Mouse (Mus musculus) G1E-ER4 (cell line): Measurements from ENCODE around the gene Wipf2. TPM values are rescaled to one million over a fixed set of nuclear protein-coding genes. Genes with fewer than 3 reads are reported as not detected.

ENCODE experiments used
- GATA1 ChIP-seq: IDR thresholded peaks from one replicate; pipeline ENCODE4 v1.8.0; 2012; ENCODE audit warnings: low read length, inconsistent platforms
- polyA plus RNA-seq: library from polyadenylated mRNA; stranded (reverse); fragments of >175 nt; gene quantifications from 2 replicates; pipeline ENCODE4 v1.2.3, GENCODE M21; 2012

Gene Wipf2
- polyA plus RNA-seq, 1 experiment: 13.8 TPM

GRCm38 (mm10) chr11:98846865-98847604 is 16.4 kb upstream of the Wipf2 start:
- TF ChIP-seq GATA1: no peak

- no peak for TF ChIP-seq GATA1
Measured at GRCm38 (mm10) chr11:98849196-98849894, 14.1 kb upstream of the Wipf2 start.

GRCm38 (mm10) chr11:98850100-98851093 is 13.0 kb upstream of the Wipf2 start:
- no peak for TF ChIP-seq GATA1

GRCm38 (mm10) chr11:98854116-98854515 is 9.3 kb upstream of the Wipf2 start:
- no peak for TF ChIP-seq GATA1

- TF ChIP-seq GATA1: no peak
Measured at GRCm38 (mm10) chr11:98854659-98855058, 8.8 kb upstream of the Wipf2 start.

- no peak for TF ChIP-seq GATA1
Measured at GRCm38 (mm10) chr11:98858759-98859731, 4.4 kb upstream of the Wipf2 start.

GRCm38 (mm10) chr11:98863751-98864429 is 452 bp downstream of the Wipf2 start:
- no peak for TF ChIP-seq GATA1

GRCm38 (mm10) chr11:98867293-98867692 is 3.9 kb downstream of the Wipf2 start:
- no peak for TF ChIP-seq GATA1

- TF ChIP-seq GATA1: no peak
Measured at GRCm38 (mm10) chr11:98869906-98870305, 6.5 kb downstream of the Wipf2 start.

- TF ChIP-seq GATA1: no peak
Measured at GRCm38 (mm10) chr11:98870791-98871190, 7.4 kb downstream of the Wipf2 start.

- no peak for TF ChIP-seq GATA1
Measured at GRCm38 (mm10) chr11:98871416-98871815, 8.0 kb downstream of the Wipf2 start.

GRCm38 (mm10) chr11:98872040-98872439 is 8.6 kb downstream of the Wipf2 start:
- no peak for TF ChIP-seq GATA1

- no peak for TF ChIP-seq GATA1
Measured at GRCm38 (mm10) chr11:98873900-98874299, 10.5 kb downstream of the Wipf2 start.

- TF ChIP-seq GATA1: no peak
Measured at GRCm38 (mm10) chr11:98877001-98877400, 13.6 kb downstream of the Wipf2 start.

- TF ChIP-seq GATA1: no peak
Measured at GRCm38 (mm10) chr11:98887703-98888102, 24.3 kb downstream of the Wipf2 start.
